Mouse (Mus musculus) liver, adult 2 months (tissue): ENCODE results near the gene Eif2ak4.

ENCODE experiments used
- CTCF ChIP-seq: fragments of 200-500 bp; IDR thresholded peaks from 2 replicates; pipeline ENCODE4 v1.5.1; 2011; ENCODE audit warnings: low read depth, low read length, control low read depth
- POLR2A ChIP-seq: fragments of 200-500 bp; IDR thresholded peaks from 2 replicates; pipeline ENCODE4 v1.6.1; 2011; ENCODE audit warnings: low read length, control low read depth; ENCODE audit not compliant: insufficient read depth; ENCODE audit errors: extremely low read depth

- TF ChIP-seq CTCF, result peak; percentile 55
- TF ChIP-seq POLR2A, result no peak
Measured at GRCm38 (mm10) chr2:118431589-118431988, 43.2 kb downstream of the Eif2ak4 start.
